Comparison of ENCODE assay signal across 8 mouse cellular contexts in genomic region chr9:64340351-64341253, GRCm38 (mm10). TPM values are rescaled to one million over a fixed set of nuclear protein-coding genes. Genes with fewer than 3 reads are reported as not detected.
DNase-seq lines count a peak whose midpoint lies in the region; ATAC-seq and TF ChIP-seq lines count a peak whose summit lies in the region.

No protein-coding gene starts in this region.

- ATAC-seq in CD4-positive, CD25-positive, alpha-beta regulatory T cell, adult 4 months = peak; percentile 68
- ATAC-seq in erythroid progenitor cell, adult 5-6 weeks (replicated peaks; ENCODE audit: low FRiP score, poor library complexity, severe bottlenecking) = peak; percentile 88
- peak; percentile 91 for ATAC-seq in heart, embryonic 14.5 days (ENCODE audit: insufficient number of reproducible peaks, insufficient read depth, low FRiP score, low read depth)
- ATAC-seq in liver, embryonic 11.5 days (replicated peaks; ENCODE audit: low FRiP score) = peak; percentile 86

- peak overlapping the region; percentile 57 for H3ac ChIP-seq in myocyte (ENCODE audit: control insufficient read depth, insufficient read length)

- peak; percentile 61 for TF ChIP-seq POLR2A in myocyte (IDR thresholded peaks at IDR 0.05; ENCODE audit: insufficient read length, low read depth)

- peak overlapping the region; percentile 86 for H3K4me2 ChIP-seq in heart, embryonic 14.5 days (ENCODE audit: low read length)
- H3K4me2 ChIP-seq in liver, embryonic 11.5 days = peak overlapping the region; percentile 92
- peak overlapping the region; percentile 86 for H3K4me2 ChIP-seq in myocyte (ENCODE audit: low read depth)

- peak; percentile 85 for DNase-seq in kidney, postnatal 10 days
- peak; percentile 87 for DNase-seq in liver, embryonic 11.5 days (ENCODE audit: low spot score)
- peak; percentile 75 to 89 for DNase-seq in spleen, postnatal 4 days (ENCODE audit: low spot score in 2 of 2)

- H3K4me3 ChIP-seq in brown adipose tissue, adult 24 weeks (ENCODE audit: insufficient read depth, low read depth, low read length) = peak overlapping the region; percentile 90
- H3K4me3 ChIP-seq in heart, embryonic 14.5 days (ENCODE audit: control insufficient read depth in 1 of 2, insufficient read depth in 1 of 2, low read depth in 1 of 2, low read length in 2 of 2) = peak overlapping the region; percentile 61 to 79
- peak overlapping the region; percentile 82 for H3K4me3 ChIP-seq in liver, embryonic 11.5 days (ENCODE audit: low read depth, low read length)
- H3K4me3 ChIP-seq in myocyte = peak overlapping the region; percentile 51

- H3K27ac ChIP-seq in brown adipose tissue, adult 24 weeks (replicated peaks; ENCODE audit: low read depth, low read length) = peak overlapping the region; percentile 96
- H3K27ac ChIP-seq in heart, embryonic 14.5 days (replicated peaks in 1 of 2; ENCODE audit: control insufficient read depth in 1 of 2, insufficient read depth in 1 of 2, low read depth in 2 of 2, low read length in 2 of 2) = peak overlapping the region; percentile 99
- peak overlapping the region; percentile 98 for H3K27ac ChIP-seq in liver, embryonic 11.5 days (ENCODE audit: low read depth, low read length)

- peak overlapping the region; percentile 99 for H3K9ac ChIP-seq in heart, embryonic 14.5 days (ENCODE audit: low read length)
- H3K9ac ChIP-seq in liver, embryonic 11.5 days (ENCODE audit: low read depth, low read length) = peak overlapping the region; percentile 99

- no peaks in the 10 kb centered on the region for H3K9me3 ChIP-seq in heart, embryonic 14.5 days (ENCODE audit: control insufficient read depth, low read length)
- no peaks in the 10 kb centered on the region for H3K9me3 ChIP-seq in liver, embryonic 11.5 days (ENCODE audit: control insufficient read depth, low read length)

- peaks cover 5% of the 10 kb centered on the region for H3K79me2 ChIP-seq in myocyte (ENCODE audit: control insufficient read depth, insufficient read depth)

- WGBS in heart, embryonic 14.5 days = under 1% methylated on average over 85 of the region's 85 CpGs
- WGBS in liver, embryonic 11.5 days = under 1% methylated on average over 85 of the region's 85 CpGs

- H3K27me3 ChIP-seq in heart, embryonic 14.5 days (ENCODE audit: control insufficient read depth, insufficient read depth, low read length) = no peaks in the 10 kb centered on the region
- no peaks in the 10 kb centered on the region for H3K27me3 ChIP-seq in liver, embryonic 11.5 days (replicated peaks; ENCODE audit: control insufficient read depth, insufficient read depth, low read length)
- H3K27me3 ChIP-seq in myocyte (ENCODE audit: control insufficient read depth, insufficient read depth, insufficient read length) = no peaks in the 10 kb centered on the region

- peaks cover 23% of the 10 kb centered on the region for H3K36me3 ChIP-seq in heart, embryonic 14.5 days (ENCODE audit: control insufficient read depth, insufficient read depth, low read length)
- H3K36me3 ChIP-seq in liver, embryonic 11.5 days (ENCODE audit: control insufficient read depth, insufficient read depth, low read length) = 0 out of 2 replicates have a peak, but pooled peaks cover 5% of the 10 kb centered on the region
- no peaks in the 10 kb centered on the region for H3K36me3 ChIP-seq in myocyte (ENCODE audit: control insufficient read depth, insufficient read depth)

- no peaks in the 10 kb centered on the region for H3K4me1 ChIP-seq in brown adipose tissue, adult 24 weeks (ENCODE audit: control insufficient read depth, insufficient read depth, insufficient read length, low read length)
- H3K4me1 ChIP-seq in heart, embryonic 14.5 days (ENCODE audit: control insufficient read depth in 2 of 2, insufficient read depth in 2 of 2, low read length in 2 of 2) = peaks cover 0 to 9% of the 10 kb centered on the region in 2 experiments; a peak in 2 of 4 replicates
- H3K4me1 ChIP-seq in liver, embryonic 11.5 days (replicated peaks; ENCODE audit: control insufficient read depth, insufficient read depth, low read length) = peaks cover 9% of the 10 kb centered on the region

TF ChIP-seq in myocyte, 11 proteins besides CTCF, POLR2A, EP300 and RAD21:
- peak in 1 of 3 experiments; percentile 17 for TF ChIP-seq MYOG (IDR thresholded peaks at IDR 0.05; ENCODE audit: control insufficient read depth in 1 of 3, insufficient read depth in 1 of 3, insufficient read length in 2 of 3, low read depth in 2 of 3)
- TF ChIP-seq SRF (IDR thresholded peaks at IDR 0.05; ENCODE audit: control insufficient read depth, insufficient read length, low read depth) = no peak
TF ChIP-seq in myocyte: peak in this region for 1.

RNA-seq across cellular contexts. Expression of gene Dis3l, which starts 0.5 kb away (rescaled TPM):
- polyA plus RNA-seq in CD4-positive, CD25-positive, alpha-beta regulatory T cell, adult 4 months (2017; shearing (Covaris generic)) = 10 to 100 TPM in 1 of 2 experiments, 1 to 10 TPM in 1; 9.4 to 12.5 TPM
- polyA plus RNA-seq in brown adipose tissue, adult 24 weeks (2012; ENCODE audit: insufficient read depth, insufficient read length, missing spikeins) = 18.0 and 18.7 TPM in 2 replicates
- 6.3 and 9.7 TPM in 2 replicates for total RNA-seq in erythroid progenitor cell, adult 5-6 weeks (2015; ENCODE audit: low replicate concordance)
- 10.4 and 11.1 TPM in 2 replicates for total RNA-seq in erythroid progenitor cell, adult 5-6 weeks (2017; ENCODE audit: low replicate concordance)
- 19.3 and 20.1 TPM in 2 replicates for polyA plus RNA-seq in heart, embryonic 14.5 days (2014; fragmentation: Nextera tagmentation; extraction: Ambion mirVana)
- polyA plus RNA-seq in liver, embryonic 11.5 days (2014; fragmentation: Nextera tagmentation; extraction: Ambion mirVana) = 18.2 and 21.3 TPM in 2 replicates
- polyA plus RNA-seq in myocyte (2012; fragmentation: generic; extraction: Trizol) = 13.0 TPM

RNA-seq across cellular contexts. Expression of gene Megf11, which starts 44.8 kb away (rescaled TPM):
- under 1 TPM; 0.11 to 0.36 TPM for polyA plus RNA-seq in CD4-positive, CD25-positive, alpha-beta regulatory T cell, adult 4 months (2017; shearing (Covaris generic))
- not detected in 2 replicates for polyA plus RNA-seq in brown adipose tissue, adult 24 weeks (2012; ENCODE audit: insufficient read depth, insufficient read length, missing spikeins)
- not detected in 2 replicates for total RNA-seq in erythroid progenitor cell, adult 5-6 weeks (2015; ENCODE audit: low replicate concordance)
- 0.64 TPM in 1 of 2 replicates, not detected in the other for total RNA-seq in erythroid progenitor cell, adult 5-6 weeks (2017; ENCODE audit: low replicate concordance)
- 0.70 and 0.92 TPM in 2 replicates for polyA plus RNA-seq in heart, embryonic 14.5 days (2014; fragmentation: Nextera tagmentation; extraction: Ambion mirVana)
- polyA plus RNA-seq in liver, embryonic 11.5 days (2014; fragmentation: Nextera tagmentation; extraction: Ambion mirVana) = 0.53 and 0.66 TPM in 2 replicates
- 0.06 TPM for polyA plus RNA-seq in myocyte (2012; fragmentation: generic; extraction: Trizol)

RNA-seq across cellular contexts. Expression of gene Tipin, which starts 59.2 kb away (rescaled TPM):
- 10 to 100 TPM; 49.9 to 60.6 TPM for polyA plus RNA-seq in CD4-positive, CD25-positive, alpha-beta regulatory T cell, adult 4 months (2017; shearing (Covaris generic))
- 19.1 and 20.8 TPM in 2 replicates for polyA plus RNA-seq in brown adipose tissue, adult 24 weeks (2012; ENCODE audit: insufficient read depth, insufficient read length, missing spikeins)
- total RNA-seq in erythroid progenitor cell, adult 5-6 weeks (2015; ENCODE audit: low replicate concordance) = 185 and 187 TPM in 2 replicates
- 132 and 168 TPM in 2 replicates for total RNA-seq in erythroid progenitor cell, adult 5-6 weeks (2017; ENCODE audit: low replicate concordance)
- polyA plus RNA-seq in heart, embryonic 14.5 days (2014; fragmentation: Nextera tagmentation; extraction: Ambion mirVana) = 117 and 119 TPM in 2 replicates
- polyA plus RNA-seq in liver, embryonic 11.5 days (2014; fragmentation: Nextera tagmentation; extraction: Ambion mirVana) = 361 and 387 TPM in 2 replicates
- polyA plus RNA-seq in myocyte (2012; fragmentation: generic; extraction: Trizol) = 33.1 TPM

Comparison
In these comparisons a context has a peak if more than half of its experiments do, and no peak if none do; other contexts are left out.
1. Peak in every context shown above with its lines: DNase-seq, ATAC-seq, H3K4me3 ChIP-seq and H3K27ac ChIP-seq.